Mouse (Mus musculus): ENCODE data around the gene Tmem198. TPM values are rescaled to one million over a fixed set of nuclear protein-coding genes. Genes with fewer than 3 reads are reported as not detected.

The Tmem198 gene
- polyA plus RNA-seq, 1 experiment from 2014 or later: 34.0 TPM

GRCm38 (mm10) chr1:75477264-75477965 lies 1.9 kb upstream of the Tmem198 start:
- Histone ChIP-seq H3K9ac (peak overlapping the region; percentile 37; the same call in 1 of the 2 replicates), H3K27me3 (peaks cover 7% of the 10 kb centered on the region), H3K4me2 (peak overlapping the region; percentile 90), H3K9me3 (replicated peaks) (no peaks in the 10 kb centered on the region), H3K4me3 (peak overlapping the region; percentile 87), H3K36me3 (ENCODE audit: poor library complexity, severe bottlenecking) (peaks cover 47% of the 10 kb centered on the region), H3K4me1 (peaks cover 37% of the 10 kb centered on the region), H3K27ac (no peak overlapping the region)
- no peak for ATAC-seq
- WGBS: 10% methylated on average over 35 of the region's 35 CpGs

DNA sequence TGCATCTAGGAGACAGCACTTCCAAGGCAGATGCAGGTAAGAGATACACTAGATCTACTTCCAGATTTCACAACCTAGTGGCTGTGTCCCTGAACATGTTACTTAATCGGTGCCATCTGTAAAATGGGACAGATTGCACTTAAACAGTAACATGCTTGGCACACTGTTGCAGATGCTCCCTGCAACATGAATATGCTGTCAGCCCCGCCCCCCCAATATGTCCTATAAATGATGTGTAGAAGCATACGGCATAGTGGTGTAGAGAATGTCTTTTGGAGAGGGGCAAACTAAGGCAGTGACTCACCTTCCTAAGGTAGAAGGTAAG lies 1.4 kb upstream of the Tmem198 start:
- Histone ChIP-seq H3K27me3 (peaks cover 12% of the 10 kb centered on the region), H3K9me3 (replicated peaks) (no peaks in the 10 kb centered on the region), H3K27ac (no peak overlapping the region; the same call in 1 of the 2 replicates), H3K9ac (peak overlapping the region; percentile 87), H3K4me3 (peak overlapping the region; percentile 87), H3K4me1 (peaks cover 37% of the 10 kb centered on the region), H3K36me3 (ENCODE audit: poor library complexity, severe bottlenecking) (peaks cover 47% of the 10 kb centered on the region), H3K4me2 (peak overlapping the region; percentile 90)
- WGBS: 52% methylated on average over 3 of the region's 3 CpGs
- no peak for ATAC-seq

- ATAC-seq: no peak
- Histone ChIP-seq H3K27ac (peak overlapping the region; percentile 85), H3K9ac (peak overlapping the region; percentile 87), H3K4me3 (peak overlapping the region; percentile 87), H3K9me3 (replicated peaks) (no peaks in the 10 kb centered on the region), H3K4me1 (peaks cover 37% of the 10 kb centered on the region), H3K27me3 (peaks cover 16% of the 10 kb centered on the region), H3K4me2 (peak overlapping the region; percentile 90), H3K36me3 (ENCODE audit: poor library complexity, severe bottlenecking) (peaks cover 47% of the 10 kb centered on the region)
- 0% methylated on average over 18 of the region's 25 CpGs for WGBS
Measured at GRCm38 (mm10) chr1:75478497-75478896, 835 bp upstream of the Tmem198 start.

GRCm38 (mm10) chr1:75479635-75479989 lies 280 bp downstream of the Tmem198 start:
- Histone ChIP-seq H3K9ac (peak overlapping the region; percentile 87), H3K4me2 (peak overlapping the region; percentile 90), H3K4me3 (peak overlapping the region; percentile 87), H3K9me3 (replicated peaks) (no peaks in the 10 kb centered on the region), H3K4me1 (peaks cover 37% of the 10 kb centered on the region), H3K27me3 (peaks cover 24% of the 10 kb centered on the region), H3K27ac (peak overlapping the region; percentile 68), H3K36me3 (ENCODE audit: poor library complexity, severe bottlenecking) (peaks cover 47% of the 10 kb centered on the region)
- ATAC-seq: no peak
- under 1% methylated on average over 24 of the region's 24 CpGs for WGBS

GRCm38 (mm10) chr1:75480036-75480435 lies 704 bp downstream of the Tmem198 start:
- peaks cover 47% of the 10 kb centered on the region for H3K36me3 ChIP-seq (ENCODE audit: poor library complexity, severe bottlenecking)
- H3K9ac ChIP-seq: peak overlapping the region; percentile 87
- H3K4me3 ChIP-seq: peak overlapping the region; percentile 87
- H3K27ac ChIP-seq: no peak overlapping the region; the same call in 1 of the 2 replicates
- peaks cover 29% of the 10 kb centered on the region for H3K27me3 ChIP-seq
- no peaks in the 10 kb centered on the region for H3K9me3 ChIP-seq (replicated peaks)
- 17% methylated on average over 13 of the region's 13 CpGs for WGBS
- peak overlapping the region; percentile 90 for H3K4me2 ChIP-seq
- peaks cover 37% of the 10 kb centered on the region for H3K4me1 ChIP-seq
- no peak for ATAC-seq

GRCm38 (mm10) chr1:75480735-75481134 lies 1.4 kb downstream of the Tmem198 start:
- peaks cover 36% of the 10 kb centered on the region for H3K27me3 ChIP-seq
- no peak overlapping the region for H3K27ac ChIP-seq
- H3K4me1 ChIP-seq: peaks cover 37% of the 10 kb centered on the region
- H3K9me3 ChIP-seq (replicated peaks): no peaks in the 10 kb centered on the region
- H3K36me3 ChIP-seq (ENCODE audit: poor library complexity, severe bottlenecking): peaks cover 47% of the 10 kb centered on the region
- peak overlapping the region; percentile 87 for H3K4me3 ChIP-seq
- ATAC-seq: no peak
- H3K4me2 ChIP-seq: peak overlapping the region; percentile 90
- H3K9ac ChIP-seq: 0 out of 2 replicates have a peak overlapping the region, but pooled peaks have one; percentile 87
- WGBS: 86% methylated on average over 7 of the region's 7 CpGs

DNA sequence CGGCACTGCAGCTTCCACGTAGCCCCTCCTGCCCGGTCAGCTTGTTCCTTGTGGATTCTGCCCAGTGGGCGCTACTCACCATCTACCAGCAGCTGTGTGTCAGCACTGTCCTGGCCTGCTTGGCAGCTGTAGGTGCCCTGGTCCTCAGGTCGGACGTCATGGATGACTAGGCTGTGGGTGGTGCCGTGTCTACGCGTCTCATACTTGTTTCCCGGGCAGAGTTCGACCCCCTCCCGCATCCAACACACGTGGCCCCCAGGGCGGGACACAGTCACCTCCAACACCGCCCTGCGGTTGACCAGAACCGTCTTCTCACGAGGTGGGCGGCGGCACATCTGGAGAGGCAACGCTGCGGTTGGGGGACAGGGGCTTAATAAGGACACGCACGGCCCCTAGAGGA lies 7.2 kb downstream of the Tmem198 start:
- peak overlapping the region; percentile 60; the same call in 1 of the 2 replicates for H3K9ac ChIP-seq
- H3K36me3 ChIP-seq (ENCODE audit: poor library complexity, severe bottlenecking): peaks cover 46% of the 10 kb centered on the region
- peaks cover 19% of the 10 kb centered on the region for H3K4me1 ChIP-seq
- no peak overlapping the region for H3K27ac ChIP-seq
- H3K27me3 ChIP-seq: peaks cover 80% of the 10 kb centered on the region
- H3K4me2 ChIP-seq: peak overlapping the region; percentile 88
- WGBS: 4% methylated on average over 24 of the region's 24 CpGs
- no peak for ATAC-seq
- no peaks in the 10 kb centered on the region for H3K9me3 ChIP-seq (replicated peaks)
- H3K4me3 ChIP-seq: peak overlapping the region; percentile 48

GRCm38 (mm10) chr1:75487040-75487404 lies 7.7 kb downstream of the Tmem198 start:
- Histone ChIP-seq H3K27me3 (peaks cover 79% of the 10 kb centered on the region), H3K9me3 (replicated peaks) (no peaks in the 10 kb centered on the region), H3K4me1 (peaks cover 19% of the 10 kb centered on the region), H3K4me3 (peak overlapping the region; percentile 48), H3K36me3 (ENCODE audit: poor library complexity, severe bottlenecking) (peaks cover 46% of the 10 kb centered on the region), H3K9ac (peak overlapping the region; percentile 60), H3K27ac (no peak overlapping the region), H3K4me2 (peak overlapping the region; percentile 88)
- peak; percentile 44; the same call in 1 of the 2 replicates for ATAC-seq
- WGBS: under 1% methylated on average over 13 of the region's 13 CpGs

GRCm38 (mm10) chr1:75487405-75488161 lies 8.3 kb downstream of the Tmem198 start:
- Histone ChIP-seq H3K27me3 (peaks cover 77% of the 10 kb centered on the region), H3K4me3 (peak overlapping the region; percentile 48), H3K9ac (peak overlapping the region; percentile 60), H3K4me2 (peak overlapping the region; percentile 88), H3K36me3 (ENCODE audit: poor library complexity, severe bottlenecking) (peaks cover 44% of the 10 kb centered on the region), H3K27ac (no peak overlapping the region), H3K9me3 (replicated peaks) (no peaks in the 10 kb centered on the region), H3K4me1 (peaks cover 19% of the 10 kb centered on the region)
- under 1% methylated on average over 61 of the region's 62 CpGs for WGBS
- peak; percentile 75 for ATAC-seq

DNA sequence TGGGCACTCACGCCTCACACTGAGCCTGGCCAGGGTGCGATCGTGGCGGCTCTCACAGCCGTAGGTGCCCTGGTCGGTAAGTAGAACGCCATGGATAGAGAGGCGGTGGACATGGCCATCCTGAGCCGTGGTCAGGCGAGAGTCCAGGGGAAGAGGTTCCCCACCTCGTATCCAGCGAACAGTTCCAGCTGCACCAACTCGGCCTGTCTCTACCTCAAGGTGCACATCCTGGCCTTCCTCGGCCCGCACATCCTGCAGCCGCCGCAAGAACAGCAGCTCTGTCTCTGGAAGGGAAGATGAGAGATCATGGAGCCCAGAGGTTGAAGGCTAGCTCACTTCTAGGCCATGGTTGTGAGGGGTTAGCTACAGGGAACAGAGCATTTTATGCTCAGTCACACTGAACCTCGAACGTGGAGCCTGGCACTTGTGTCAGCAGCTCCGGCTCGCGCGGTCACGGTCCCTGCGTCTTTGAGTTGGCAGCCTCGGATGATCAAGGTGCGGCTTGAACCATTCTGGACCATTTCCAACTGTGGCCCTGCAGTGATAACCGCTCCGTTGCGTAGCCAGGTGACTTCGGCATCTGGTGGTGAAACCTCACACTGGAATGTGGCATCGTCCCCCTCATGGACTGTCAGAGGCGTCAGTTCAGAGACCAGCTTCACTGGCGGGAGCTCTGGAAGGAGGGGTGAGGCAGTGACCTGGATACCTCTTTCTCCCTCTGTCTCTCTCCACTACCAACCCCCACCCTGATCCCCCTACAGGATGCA lies 11.6 kb downstream of the Tmem198 start:
- Histone ChIP-seq H3K27ac (no peak overlapping the region), H3K4me3 (no peak overlapping the region), H3K36me3 (ENCODE audit: poor library complexity, severe bottlenecking) (peaks cover 12% of the 10 kb centered on the region), H3K9ac (peak overlapping the region; percentile 4; the same call in 1 of the 2 replicates), H3K27me3 (peaks cover 51% of the 10 kb centered on the region), H3K9me3 (replicated peaks) (no peaks in the 10 kb centered on the region), H3K4me1 (peaks cover 19% of the 10 kb centered on the region), H3K4me2 (no peak overlapping the region)
- ATAC-seq: no peak
- 84% methylated on average over 34 of the region's 34 CpGs for WGBS

- no peak overlapping the region for H3K9ac ChIP-seq
- H3K27ac ChIP-seq: no peak overlapping the region
- no peak for ATAC-seq
- 35% methylated on average over 24 of the region's 24 CpGs for WGBS
- no peaks in the 10 kb centered on the region for H3K9me3 ChIP-seq (replicated peaks)
- H3K36me3 ChIP-seq (ENCODE audit: poor library complexity, severe bottlenecking): peaks cover 29% of the 10 kb centered on the region
- peaks cover 6% of the 10 kb centered on the region for H3K4me1 ChIP-seq
- H3K27me3 ChIP-seq: peaks cover 34% of the 10 kb centered on the region
- no peak overlapping the region for H3K4me3 ChIP-seq
- H3K4me2 ChIP-seq: no peak overlapping the region
Measured at GRCm38 (mm10) chr1:75492579-75493170, 13.3 kb downstream of the Tmem198 start.

Measured in forebrain, embryonic 13.5 days (tissue).